Mouse (Mus musculus): ENCODE results near the gene Oaz2. TPM values are rescaled to one million over a fixed set of nuclear protein-coding genes. Genes with fewer than 3 reads are reported as not detected.
A peak's percentile ranks its signal among the peaks of the same experiment; 100 is the strongest.
"Not testable (repeated sequence)": the region's sequence is repeated elsewhere in the genome, so short reads cannot be mapped to it uniquely, and the experiment has no call there.

The Oaz2 gene
- polyA plus RNA-seq, 1 experiment from 2014 or later = 308 TPM

DNA sequence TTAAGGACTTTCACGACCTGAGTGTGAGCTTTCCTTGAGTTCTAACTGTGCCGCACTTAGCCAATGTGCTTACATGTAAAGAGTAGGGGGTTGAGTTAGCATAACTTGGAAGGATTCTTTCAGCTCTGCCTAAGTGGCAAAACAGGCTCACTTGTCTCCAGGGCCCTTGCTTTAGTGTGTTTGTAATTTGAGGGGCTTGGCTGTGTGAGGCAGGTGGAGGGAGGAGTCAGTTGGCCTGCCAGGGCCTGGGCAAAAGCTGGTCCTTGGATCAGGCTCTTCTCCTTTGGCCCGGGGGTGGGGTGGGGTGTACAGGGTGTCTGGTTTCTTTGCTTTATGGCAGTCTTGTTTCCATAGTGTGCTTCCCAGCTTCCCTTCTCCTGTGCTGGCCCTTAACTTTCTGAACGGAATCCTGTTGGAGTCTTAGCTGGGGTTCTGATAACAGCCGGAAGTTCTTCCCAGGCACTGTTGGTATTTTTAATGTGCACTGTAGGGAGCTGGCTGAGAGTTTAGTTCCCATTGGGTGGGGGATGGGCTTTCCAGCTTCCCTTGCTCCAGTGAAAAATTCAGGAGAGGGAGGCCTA is 11.5 kb downstream of the Oaz2 start:
- H3K27ac ChIP-seq = peak overlapping the region; percentile 93
- peak; percentile 45; the same call in 1 of the 2 replicates for ATAC-seq (replicated peaks; ENCODE audit: low FRiP score)
- H3K4me1 ChIP-seq = peaks cover 60% of the 10 kb centered on the region
- peak overlapping the region; percentile 79 for H3K4me2 ChIP-seq
- peak overlapping the region; percentile 78 for H3K4me3 ChIP-seq (replicated peaks)
- no peaks in the 10 kb centered on the region for H3K9me3 ChIP-seq (replicated peaks)
- H3K27me3 ChIP-seq = no peaks in the 10 kb centered on the region
- 0 out of 2 replicates have a peak, but pooled peaks cover 5% of the 10 kb centered on the region for H3K36me3 ChIP-seq
- 9% methylated on average over 5 of the region's 5 CpGs for WGBS
- H3K9ac ChIP-seq = peak overlapping the region; percentile 40

DNA sequence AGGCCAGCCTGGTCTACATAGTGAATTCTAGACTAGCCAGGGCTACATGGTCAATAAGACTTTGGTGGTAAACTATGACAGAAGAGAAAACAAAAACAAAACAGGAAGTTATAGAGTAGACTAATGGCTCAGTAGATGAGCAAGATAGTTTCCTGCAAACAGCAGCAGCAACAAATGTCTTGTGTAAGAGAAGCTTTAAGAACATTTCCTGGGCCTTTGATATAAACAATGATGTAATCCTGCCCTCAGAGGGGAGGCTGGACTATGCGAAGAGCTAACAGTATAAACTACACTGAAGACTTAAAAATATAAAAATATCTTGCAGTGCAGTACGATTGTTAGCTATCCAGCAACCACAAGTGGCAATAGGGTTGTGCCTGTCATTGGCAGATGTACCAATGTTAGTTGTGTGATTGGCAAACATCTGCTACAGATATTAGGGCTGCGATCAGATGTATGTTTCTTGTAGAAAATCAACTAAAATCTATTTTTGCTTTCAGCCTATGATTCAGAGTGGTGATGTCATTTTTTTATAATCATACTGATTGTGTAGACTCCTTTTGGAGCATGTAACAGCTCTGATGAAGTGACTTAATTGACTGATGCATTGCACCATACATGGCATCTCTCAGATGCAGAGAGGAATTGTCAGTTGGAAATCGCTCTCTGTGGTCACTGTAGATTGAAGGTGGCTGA is 13.3 kb downstream of the Oaz2 start:
- Histone ChIP-seq H3K9ac (no peak overlapping the region), H3K4me3 (replicated peaks) (no peak overlapping the region), H3K27me3 (no peaks in the 10 kb centered on the region), H3K36me3 (peaks cover 8% of the 10 kb centered on the region), H3K4me1 (peaks cover 53% of the 10 kb centered on the region), H3K27ac (peak overlapping the region; percentile 93; the same call in 1 of the 2 replicates), H3K9me3 (replicated peaks) (no peaks in the 10 kb centered on the region), H3K4me2 (no peak overlapping the region)
- no peak for ATAC-seq (replicated peaks; ENCODE audit: low FRiP score)
- WGBS = 80% methylated on average over 4 of the region's 4 CpGs

DNA sequence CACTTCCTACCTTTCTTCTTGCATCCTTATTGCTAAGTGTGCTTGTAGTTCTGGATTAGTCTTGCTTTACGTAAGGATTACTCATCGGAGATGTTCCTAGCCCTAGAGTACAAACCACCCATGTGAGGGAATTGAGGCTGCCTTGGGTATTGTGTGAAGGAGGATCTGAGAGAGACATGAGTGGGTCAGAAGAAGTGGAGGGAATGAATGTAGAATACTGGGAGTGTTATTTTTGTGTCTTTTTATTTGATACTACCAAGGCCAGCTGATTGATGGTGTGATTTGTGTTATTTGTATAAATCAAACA is 13.8 kb downstream of the Oaz2 start:
- H3K9me3 ChIP-seq (replicated peaks) = no peaks in the 10 kb centered on the region
- peaks cover 52% of the 10 kb centered on the region for H3K4me1 ChIP-seq
- peaks cover 13% of the 10 kb centered on the region for H3K36me3 ChIP-seq
- no peaks in the 10 kb centered on the region for H3K27me3 ChIP-seq
- whole genome bisulfite sequencing = 91% methylated on average over 2 of the region's 2 CpGs
- no peak overlapping the region for H3K9ac ChIP-seq
- no peak overlapping the region for H3K4me2 ChIP-seq
- H3K27ac ChIP-seq = no peak overlapping the region
- no peak for ATAC-seq (replicated peaks; ENCODE audit: low FRiP score)
- no peak overlapping the region for H3K4me3 ChIP-seq (replicated peaks)

DNA sequence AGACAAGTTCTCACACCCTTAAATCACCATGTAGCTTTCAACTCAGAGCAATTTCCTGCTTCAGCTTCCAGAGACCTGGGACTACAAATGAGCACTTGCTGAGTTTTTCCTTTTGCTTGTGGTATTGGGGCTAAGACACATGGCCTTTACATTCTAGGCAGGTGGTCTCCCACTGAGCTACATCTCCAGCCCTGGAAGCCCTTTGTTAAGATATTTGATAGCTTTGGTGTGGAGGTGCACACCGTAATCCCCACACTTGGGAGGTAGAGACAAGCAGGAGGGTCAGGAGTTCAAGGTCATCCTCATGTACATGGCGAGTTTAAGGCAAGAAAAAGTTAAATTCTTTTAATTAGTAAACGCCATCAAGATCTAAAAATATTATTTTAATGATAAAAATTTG is 14.4 kb downstream of the Oaz2 start:
- H3K4me2 ChIP-seq = no peak overlapping the region
- H3K9me3 ChIP-seq (replicated peaks) = no peaks in the 10 kb centered on the region
- ATAC-seq (replicated peaks; ENCODE audit: low FRiP score) = no peak
- H3K27me3 ChIP-seq = no peaks in the 10 kb centered on the region
- H3K27ac ChIP-seq = no peak overlapping the region
- H3K9ac ChIP-seq = no peak overlapping the region
- peaks cover 19% of the 10 kb centered on the region for H3K36me3 ChIP-seq
- no peak overlapping the region for H3K4me3 ChIP-seq (replicated peaks)
- 80% methylated on average over 3 of the region's 3 CpGs for WGBS
- H3K4me1 ChIP-seq = peaks cover 49% of the 10 kb centered on the region

DNA sequence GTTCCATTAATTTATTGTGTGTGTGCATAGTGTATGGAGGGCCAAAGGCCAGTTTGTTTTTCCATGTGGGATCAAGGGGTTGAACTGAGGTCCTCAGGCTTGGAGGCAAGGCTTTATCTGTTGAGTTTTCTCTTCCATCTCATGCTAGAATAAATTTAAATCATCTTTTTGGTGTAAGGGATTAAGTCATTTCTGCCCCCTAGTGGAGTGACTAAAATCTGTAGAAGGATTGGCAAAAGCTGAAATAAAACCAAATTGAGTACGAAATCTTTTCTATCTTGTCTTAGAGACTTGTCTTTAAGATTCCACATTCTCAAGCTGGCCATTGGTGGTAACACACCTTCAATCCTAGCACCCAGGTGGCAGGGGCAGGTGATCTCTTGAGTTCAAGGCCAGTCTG is 15.2 kb downstream of the Oaz2 start:
- Histone ChIP-seq H3K27me3 (no peaks in the 10 kb centered on the region), H3K36me3 (peaks cover 27% of the 10 kb centered on the region), H3K9me3 (replicated peaks) (no peaks in the 10 kb centered on the region), H3K4me1 (peaks cover 41% of the 10 kb centered on the region), H3K27ac (no peak overlapping the region), H3K4me3 (replicated peaks) (no peak overlapping the region), H3K4me2 (no peak overlapping the region), H3K9ac (no peak overlapping the region)
- no peak for ATAC-seq (replicated peaks; ENCODE audit: low FRiP score)
- WGBS = 67% methylated on average over 1 of the region's 1 CpGs

DNA sequence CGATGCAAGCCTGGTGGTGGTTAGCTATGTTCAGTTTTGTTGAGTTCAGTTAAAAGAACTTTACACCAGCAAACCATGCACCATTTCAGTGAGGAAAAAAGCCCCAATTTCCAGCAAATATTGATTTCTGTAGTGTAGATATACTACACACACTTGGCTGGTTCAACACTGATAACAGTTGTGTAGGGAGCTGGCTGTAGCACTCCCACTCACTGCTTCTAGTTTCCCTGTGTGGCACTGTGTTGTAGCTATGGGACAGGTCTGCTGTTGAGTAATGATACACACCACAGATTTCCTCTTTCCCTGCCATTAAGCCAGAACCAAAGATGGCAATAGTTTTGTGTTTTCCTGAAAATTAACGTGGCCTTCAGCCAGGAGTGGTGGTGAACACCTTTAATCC is 16.9 kb downstream of the Oaz2 start:
- Histone ChIP-seq H3K27ac (no peak overlapping the region), H3K4me1 (peaks cover 24% of the 10 kb centered on the region), H3K27me3 (no peaks in the 10 kb centered on the region), H3K36me3 (peaks cover 36% of the 10 kb centered on the region), H3K4me3 (replicated peaks) (no peak overlapping the region), H3K9ac (no peak overlapping the region), H3K4me2 (no peak overlapping the region), H3K9me3 (replicated peaks) (no peaks in the 10 kb centered on the region)
- WGBS = 81% methylated on average over 2 of the region's 2 CpGs
- no peak for ATAC-seq (replicated peaks; ENCODE audit: low FRiP score)

DNA sequence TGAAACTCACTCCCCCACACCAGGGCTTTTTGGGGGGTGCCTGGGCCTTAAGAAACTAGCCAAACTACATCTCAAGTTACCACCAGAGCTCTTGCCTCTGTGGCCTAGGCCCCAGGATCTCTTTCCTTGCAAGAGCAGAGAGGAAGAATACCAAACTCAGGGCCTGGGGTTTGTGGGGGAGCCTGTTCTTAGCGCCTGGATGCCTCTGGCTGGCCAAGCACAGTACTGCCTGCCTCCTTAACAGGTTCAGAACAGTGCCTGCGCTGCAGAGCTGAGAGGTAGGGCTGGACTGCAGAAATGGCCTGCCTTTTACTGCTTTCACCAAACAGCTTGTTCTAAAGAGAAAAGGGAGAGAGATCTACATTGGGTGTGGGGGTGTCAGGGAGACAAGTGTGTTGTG is 22.1 kb downstream of the Oaz2 start:
- peak; percentile 90 for ATAC-seq (replicated peaks; ENCODE audit: low FRiP score)
- H3K36me3 ChIP-seq = peaks cover 77% of the 10 kb centered on the region
- 46% methylated on average over 2 of the region's 2 CpGs for WGBS
- H3K9me3 ChIP-seq (replicated peaks); H3K27me3 ChIP-seq; H3K4me2 ChIP-seq; H3K4me3 ChIP-seq (replicated peaks); H3K4me1 ChIP-seq; H3K9ac ChIP-seq: not testable (repeated sequence)
- peak overlapping the region; percentile 56; the same call in 1 of the 2 replicates for H3K27ac ChIP-seq

DNA sequence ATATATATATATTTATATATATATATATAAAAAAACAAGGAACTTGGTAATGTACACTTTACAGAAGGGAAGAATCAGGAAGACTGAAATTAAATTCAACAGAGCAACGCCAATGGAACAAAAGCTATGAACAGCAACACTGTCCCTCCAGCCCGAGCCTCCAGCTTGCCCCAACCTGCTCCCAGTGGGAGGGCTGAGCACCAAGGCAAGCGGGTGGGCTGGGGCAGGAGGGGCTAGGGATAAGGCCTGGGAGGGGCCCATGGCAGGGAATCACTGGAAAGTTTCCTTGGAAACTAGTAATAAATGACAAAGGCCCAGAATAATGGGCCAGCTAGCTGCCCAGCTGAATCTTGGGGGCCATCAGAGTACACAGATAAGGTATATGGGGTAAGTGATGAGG is 24.7 kb downstream of the Oaz2 start:
- WGBS = 68% methylated on average over 3 of the region's 3 CpGs
- Histone ChIP-seq H3K27me3 (no peaks in the 10 kb centered on the region), H3K27ac (no peak overlapping the region), H3K4me2 (no peak overlapping the region), H3K9ac (no peak overlapping the region), H3K9me3 (replicated peaks) (no peaks in the 10 kb centered on the region), H3K36me3 (peaks cover 87% of the 10 kb centered on the region), H3K4me1 (no peaks in the 10 kb centered on the region), H3K4me3 (replicated peaks) (no peak overlapping the region)
- no peak for ATAC-seq (replicated peaks; ENCODE audit: low FRiP score)

DNA sequence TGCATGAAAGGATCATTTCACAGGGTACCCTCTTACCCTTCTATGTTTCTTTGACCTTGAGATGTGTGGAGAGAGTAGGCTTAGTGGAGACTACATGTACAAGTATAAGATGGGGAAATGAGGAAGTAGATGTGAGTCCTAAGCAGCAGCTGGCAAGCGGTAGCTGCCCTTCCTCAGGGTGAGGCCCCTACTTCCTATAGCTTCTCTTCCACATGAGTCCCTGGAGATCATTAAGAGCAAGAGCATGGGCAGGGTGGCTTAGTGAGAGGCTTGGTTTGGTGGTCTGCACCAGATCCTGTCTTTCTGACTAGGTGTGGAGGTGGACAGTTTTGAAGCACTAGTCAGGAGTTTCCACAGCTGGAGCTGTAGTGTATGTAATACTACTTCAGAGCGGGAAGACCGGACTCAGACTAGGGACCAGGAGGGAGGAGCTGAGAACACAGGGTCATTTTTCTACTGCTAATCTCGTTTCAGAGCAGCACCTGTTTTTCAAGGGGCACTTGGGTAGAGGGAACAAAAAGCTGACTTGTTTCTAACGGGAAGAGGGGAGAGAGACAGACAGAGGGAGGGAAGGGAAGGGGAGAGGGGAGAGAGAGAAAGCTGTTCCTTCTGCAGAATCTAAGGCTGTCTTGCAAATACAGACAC is 25.3 kb downstream of the Oaz2 start:
- Histone ChIP-seq H3K9ac (no peak overlapping the region), H3K4me1 (no peaks in the 10 kb centered on the region), H3K36me3 (peaks cover 87% of the 10 kb centered on the region), H3K9me3 (replicated peaks) (no peaks in the 10 kb centered on the region), H3K4me3 (replicated peaks) (no peak overlapping the region), H3K27me3 (no peaks in the 10 kb centered on the region), H3K4me2 (no peak overlapping the region), H3K27ac (0 out of 2 replicates have a peak overlapping the region, but pooled peaks have one; percentile 42)
- no peak for ATAC-seq (replicated peaks; ENCODE audit: low FRiP score)
- 53% methylated on average over 5 of the region's 5 CpGs for WGBS

DNA sequence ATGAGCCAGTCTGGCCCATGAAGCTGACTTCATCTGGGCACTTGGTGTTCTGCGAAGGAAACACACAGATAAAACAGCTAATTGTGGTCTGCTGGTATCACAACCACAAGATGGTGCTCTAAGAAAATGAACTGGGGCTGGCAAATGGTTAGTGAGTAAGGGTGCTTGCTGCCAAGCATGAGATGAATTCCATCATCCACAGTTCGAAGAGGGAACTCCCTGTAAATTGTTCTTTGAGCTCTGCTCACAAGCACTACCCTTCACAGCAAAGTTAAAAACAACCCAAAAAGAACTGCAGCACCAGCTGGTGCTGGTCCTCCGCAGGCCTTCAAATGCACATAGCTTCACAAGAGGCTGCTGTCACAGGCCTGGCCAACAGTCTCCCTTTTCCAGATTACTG is 27.8 kb downstream of the Oaz2 start:
- Histone ChIP-seq H3K27ac (peak overlapping the region; percentile 20; the same call in 1 of the 2 replicates), H3K4me1 (no peaks in the 10 kb centered on the region), H3K4me3 (replicated peaks) (no peak overlapping the region), H3K4me2 (no peak overlapping the region), H3K27me3 (no peaks in the 10 kb centered on the region), H3K9ac (no peak overlapping the region), H3K36me3 (peaks cover 95% of the 10 kb centered on the region), H3K9me3 (replicated peaks) (no peaks in the 10 kb centered on the region)
- 73% methylated on average over 3 of the region's 3 CpGs for WGBS
- no peak for ATAC-seq (replicated peaks; ENCODE audit: low FRiP score)

DNA sequence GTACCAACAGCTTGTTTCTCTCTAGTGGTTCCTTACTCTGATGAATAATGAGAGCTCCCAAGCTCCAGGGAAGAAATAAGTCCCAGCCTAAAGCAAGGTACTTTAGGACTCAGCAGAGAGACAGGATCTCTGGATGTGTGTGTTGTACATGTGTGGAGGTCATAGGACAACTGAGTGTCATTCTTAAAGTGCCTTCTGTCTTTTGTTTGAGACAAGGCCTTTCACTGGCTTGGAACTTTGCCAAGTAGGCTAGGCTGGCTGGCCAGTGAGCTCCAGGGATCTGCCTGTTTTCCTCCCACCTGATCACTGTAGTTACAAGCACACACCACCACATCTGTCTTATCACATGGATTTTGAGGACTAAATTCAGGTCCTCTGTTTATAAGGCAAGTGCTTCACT is 28.5 kb downstream of the Oaz2 start:
- Histone ChIP-seq H3K4me3 (replicated peaks) (no peak overlapping the region), H3K4me2 (no peak overlapping the region), H3K27me3 (no peaks in the 10 kb centered on the region), H3K27ac (0 out of 2 replicates have a peak overlapping the region, but pooled peaks have one; percentile 20), H3K9ac (no peak overlapping the region), H3K9me3 (replicated peaks) (no peaks in the 10 kb centered on the region), H3K4me1 (no peaks in the 10 kb centered on the region), H3K36me3 (peaks cover 96% of the 10 kb centered on the region)
- ATAC-seq (replicated peaks; ENCODE audit: low FRiP score) = no peak

DNA sequence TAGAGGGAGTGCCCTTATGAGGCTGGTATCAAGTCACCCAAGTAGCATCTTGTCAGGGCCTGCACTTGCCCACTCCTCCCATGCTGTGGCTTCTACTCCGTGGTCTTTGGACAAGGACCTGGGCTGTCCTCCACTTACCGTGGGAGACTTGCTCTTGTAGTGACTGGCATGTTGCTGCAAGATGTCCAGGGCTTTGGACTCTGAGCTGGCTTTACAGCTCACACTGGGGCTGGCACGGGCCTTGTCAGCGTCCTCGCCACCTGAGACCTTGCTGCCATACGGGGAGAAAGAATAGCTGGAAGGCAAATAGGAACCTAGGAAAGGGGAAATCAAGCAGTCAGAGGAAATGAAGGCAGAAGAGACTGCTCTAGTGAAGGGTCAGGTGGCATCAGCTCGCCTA is 29.6 kb downstream of the Oaz2 start:
- no peak for ATAC-seq (replicated peaks; ENCODE audit: low FRiP score)
- H3K9ac ChIP-seq = no peak overlapping the region

More for the DNA sequence above, 29.6 kb downstream of the Oaz2 start:
- Histone ChIP-seq H3K4me3 (replicated peaks) (no peak overlapping the region), H3K4me2 (no peak overlapping the region), H3K27ac (no peak overlapping the region), H3K4me1 (no peaks in the 10 kb centered on the region), H3K36me3 (peaks cover 97% of the 10 kb centered on the region), H3K9me3 (replicated peaks) (no peaks in the 10 kb centered on the region), H3K27me3 (no peaks in the 10 kb centered on the region)
- 84% methylated on average over 7 of the region's 7 CpGs for WGBS
